Mouse (Mus musculus) embryonic fibroblast, embryonic 13.5 days (primary cell): ENCODE measurements around the gene Shpk. TPM values are rescaled to one million over a fixed set of nuclear protein-coding genes. Genes with fewer than 3 reads are reported as not detected.

Experiments used
- H3K27ac ChIP-seq: 2 replicates; pipeline ENCODE4 v1.5.1; 2012; ENCODE audit warnings: low read length, control low read depth, inconsistent platforms; ENCODE audit not compliant: insufficient read depth
- H3K4me1 ChIP-seq: 2 replicates; pipeline ENCODE4 v1.6.1; 2011; ENCODE audit warnings: low read length; ENCODE audit not compliant: control insufficient read depth, insufficient read depth
- H3K4me3 ChIP-seq: 2 replicates; pipeline ENCODE4 v1.5.1; 2011; ENCODE audit warnings: mild to moderate bottlenecking, control low read depth, low read length; ENCODE audit not compliant: insufficient read depth
- CTCF ChIP-seq: IDR thresholded peaks from 2 replicates; pipeline ENCODE4 v1.5.1; 2011; ENCODE audit warnings: mild to moderate bottlenecking, control low read depth, low read length, moderate library complexity, borderline replicate concordance; ENCODE audit not compliant: insufficient read depth
- POLR2A ChIP-seq: IDR thresholded peaks from 2 replicates; pipeline ENCODE4 v1.6.1; 2011; ENCODE audit warnings: low read depth, mild to moderate bottlenecking, control low read depth, low read length, moderate library complexity
- polyA plus RNA-seq: library from polyadenylated mRNA; stranded (reverse); fragments of >200 nt; gene quantifications from 2 replicates; pipeline ENCODE4 v1.2.4, GENCODE M21; 2011; ENCODE audit warnings: low read depth; ENCODE audit not compliant: missing spikeins, insufficient read length

Gene Shpk
- polyA plus RNA-seq, 1 experiment: 2.2 TPM

GRCm38 (mm10) chr11:73223966-73224365, 24.7 kb downstream of the Shpk start:
- Histone ChIP-seq H3K27ac (no peak overlapping the region), H3K4me1 (peaks cover 7% of the 10 kb centered on the region), H3K4me3 (no peak overlapping the region)
- TF ChIP-seq POLR2A (no peak), CTCF (no peak)

- Histone ChIP-seq H3K27ac (no peak overlapping the region), H3K4me3 (no peak overlapping the region), H3K4me1 (peaks cover 4% of the 10 kb centered on the region)
- TF ChIP-seq CTCF (no peak), POLR2A (no peak)
Measured at GRCm38 (mm10) chr11:73225856-73226255, 26.6 kb downstream of the Shpk start.

- TF ChIP-seq CTCF (no peak), POLR2A (no peak)
- H3K4me1 ChIP-seq: no peaks in the 10 kb centered on the region
Measured at GRCm38 (mm10) chr11:73228881-73229280, 29.6 kb downstream of the Shpk start.

GRCm38 (mm10) chr11:73230081-73230480, 30.8 kb downstream of the Shpk start:
- no peak overlapping the region for H3K4me3 ChIP-seq
- TF ChIP-seq POLR2A (no peak), CTCF (no peak)
- no peak overlapping the region for H3K27ac ChIP-seq
- no peaks in the 10 kb centered on the region for H3K4me1 ChIP-seq

More at GRCm38 (mm10) chr11:73228881-73229280, 29.6 kb downstream of the Shpk start:
- no peak overlapping the region for H3K4me3 ChIP-seq
- 0 out of 2 replicates have a peak overlapping the region, but pooled peaks have one; percentile 4 for H3K27ac ChIP-seq

GRCm38 (mm10) chr11:73232513-73232912, 33.3 kb downstream of the Shpk start:
- Histone ChIP-seq H3K27ac (no peak overlapping the region), H3K4me3 (no peak overlapping the region), H3K4me1 (peaks cover 10% of the 10 kb centered on the region; the same call in 1 of the 2 replicates)
- no peak for TF ChIP-seq CTCF
- no peak for TF ChIP-seq POLR2A

GRCm38 (mm10) chr11:73233992-73234391, 34.7 kb downstream of the Shpk start, which contains the start of gene Trpv1:
Gene Trpv1 (plus strand): TSS chr11:73234292.
- no peak within 1 kb of the TSS for H3K27ac ChIP-seq
- no peak within 1 kb of the TSS for H3K4me3 ChIP-seq
- TF ChIP-seq CTCF (no peak), POLR2A (no peak)
- H3K4me1 ChIP-seq: peaks cover 10% of the 10 kb centered on the region; the same call in 1 of the 2 replicates

- no peak for TF ChIP-seq POLR2A
- no peak for TF ChIP-seq CTCF
- Histone ChIP-seq H3K4me1 (peaks cover 10% of the 10 kb centered on the region; the same call in 1 of the 2 replicates), H3K4me3 (no peak overlapping the region), H3K27ac (peak overlapping the region; percentile 63)
Measured at GRCm38 (mm10) chr11:73235990-73236701, 36.9 kb downstream of the Shpk start.

GRCm38 (mm10) chr11:73236731-73237130, 37.5 kb downstream of the Shpk start:
- peak overlapping the region; percentile 63; the same call in 1 of the 2 replicates for H3K27ac ChIP-seq
- no peak overlapping the region for H3K4me3 ChIP-seq

GRCm38 (mm10) chr11:73242199-73242598, 42.9 kb downstream of the Shpk start:
- no peak overlapping the region for H3K27ac ChIP-seq
- H3K4me3 ChIP-seq: no peak overlapping the region
- no peaks in the 10 kb centered on the region for H3K4me1 ChIP-seq
- TF ChIP-seq CTCF (no peak), POLR2A (no peak)

More at GRCm38 (mm10) chr11:73236731-73237130, 37.5 kb downstream of the Shpk start:
- TF ChIP-seq POLR2A (no peak), CTCF (no peak)
- H3K4me1 ChIP-seq: peaks cover 10% of the 10 kb centered on the region; the same call in 1 of the 2 replicates

GRCm38 (mm10) chr11:73242777-73243176, 43.5 kb downstream of the Shpk start:
- no peak overlapping the region for H3K27ac ChIP-seq
- H3K4me1 ChIP-seq: no peaks in the 10 kb centered on the region
- no peak overlapping the region for H3K4me3 ChIP-seq
- TF ChIP-seq POLR2A: no peak
- TF ChIP-seq CTCF: no peak
